ENCODE assay signal across 9 mouse cellular contexts in the genomic region with DNA sequence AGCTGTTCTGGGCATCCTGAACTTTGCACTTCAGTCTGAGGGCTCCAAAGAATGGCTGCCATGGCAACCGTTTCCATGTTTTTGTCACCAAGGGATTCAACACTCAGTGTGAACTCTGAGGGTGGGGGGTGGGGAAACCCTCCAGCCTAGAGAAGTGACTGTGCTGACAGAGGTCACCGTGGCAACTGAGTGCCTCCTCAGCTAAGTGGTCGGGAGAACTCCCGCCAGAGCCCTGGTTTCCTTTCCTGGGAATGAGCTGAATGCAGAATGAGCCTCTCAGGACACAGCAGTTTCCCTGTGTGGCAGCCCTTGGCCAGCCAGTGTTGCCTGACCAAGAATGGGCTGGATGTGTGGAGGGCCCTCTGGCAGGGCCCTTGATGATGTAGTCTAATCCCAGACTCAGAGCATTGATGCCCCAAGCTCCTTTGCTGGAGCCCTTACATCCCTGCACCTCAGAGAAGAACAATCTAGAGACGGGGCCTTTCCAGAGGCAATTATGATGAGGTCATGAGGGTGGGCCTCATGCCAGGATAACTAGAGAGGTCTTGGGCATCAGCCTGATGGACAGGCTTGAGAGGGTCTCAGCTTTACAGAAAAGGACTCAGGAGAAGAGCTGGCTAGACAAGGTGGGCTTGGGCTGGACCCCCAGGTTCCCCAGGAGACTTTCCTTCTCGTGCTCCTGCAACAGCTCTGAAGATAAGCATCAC.
DNase-seq lines count a peak whose midpoint lies in the region; ATAC-seq lines count a peak whose summit lies in the region.
"Had no signal": no experiment of that assay in that cellular context is flagged by ENCODE, and none has a peak within 500 bp of the region (broad histone marks: within the 10 kb centered on the region; RNA-seq: fewer than 3 reads in every experiment).

No protein-coding gene starts in this region.

- peak; percentile 39 to 47 for DNase-seq in frontal cortex, postnatal 10 days (ENCODE audit: low spot score in 2 of 2)
- no peak for DNase-seq in frontal cortex, postnatal 14 days (ENCODE audit: low spot score in 2 of 2)
- peak; percentile 70 for DNase-seq in embryo, embryonic 9.5 days (ENCODE audit: extremely low spot score)
- peak; percentile 70 for DNase-seq in kidney, postnatal 10 days
- DNase-seq in layer of hippocampus, adult 11-12 months (ENCODE audit: low spot score): no peak
- DNase-seq in adrenal gland, adult 8-10 months: no peak
- no peak for DNase-seq in B cell, adult 2 months

- H3K9me3 ChIP-seq in midbrain, embryonic 15.5 days: no peaks in the 10 kb centered on the region

- WGBS in midbrain, embryonic 15.5 days: 12% methylated on average over 6 of the region's 6 CpGs

- H3K9ac ChIP-seq in midbrain, embryonic 15.5 days: no peak overlapping the region

- H3K27me3 ChIP-seq in midbrain, embryonic 15.5 days (replicated peaks): no peaks in the 10 kb centered on the region

- H3K4me2 ChIP-seq in midbrain, embryonic 15.5 days: peak overlapping the region; percentile 14; the same call in 1 of the 2 replicates

- peaks cover 28% of the 10 kb centered on the region for H3K4me1 ChIP-seq in midbrain, embryonic 15.5 days

- ATAC-seq in midbrain, embryonic 15.5 days (replicated peaks): peak; percentile 69

- no peak overlapping the region for H3K4me3 ChIP-seq in midbrain, embryonic 15.5 days
- H3K4me3 ChIP-seq: myocyte had no signal

- H3K36me3 ChIP-seq in midbrain, embryonic 15.5 days (replicated peaks): no peaks in the 10 kb centered on the region

- peak overlapping the region; percentile 77 for H3K27ac ChIP-seq in midbrain, embryonic 15.5 days

Comparison
In these comparisons a context has a peak if more than half of its experiments do, and no peak if none do; other contexts are left out.
1. DNase-seq: peak in frontal cortex, postnatal 10 days (2 of 2), embryo, embryonic 9.5 days (single experiment) and kidney, postnatal 10 days (single experiment); none in frontal cortex, postnatal 14 days (0 of 2), layer of hippocampus, adult 11-12 months (single experiment), adrenal gland, adult 8-10 months (single experiment) and B cell, adult 2 months (0 of 2).